Mouse (Mus musculus) spleen, adult 2 months (tissue): ENCODE results near the gene 2610507B11Rik. TPM values are rescaled to one million over a fixed set of nuclear protein-coding genes. Genes with fewer than 3 reads are reported as not detected.

Source experiments
- DNase-seq, 2 experiments: peaks; one replicate each; pipeline versions ENCODE4 v3.0.0 to v3.0.0-alpha.2; 2012 to 2021; ENCODE audit warnings: low spot score in 2 of 2, low read depth in 1 of 2
- H3K27ac ChIP-seq: fragments of 200-500 bp; 2 replicates; pipeline ENCODE4 v1.5.1; 2012; ENCODE audit warnings: low read length, inconsistent platforms; ENCODE audit not compliant: insufficient read depth
- H3K27me3 ChIP-seq: fragments of 200-500 bp; 2 replicates; pipeline ENCODE4 v1.6.1; 2012; ENCODE audit warnings: mild to moderate bottlenecking, moderate library complexity, low read length, inconsistent platforms; ENCODE audit not compliant: control insufficient read depth, insufficient read depth
- H3K36me3 ChIP-seq: fragments of 200-500 bp; 2 replicates; pipeline ENCODE4 v1.6.1; 2012; ENCODE audit warnings: mild to moderate bottlenecking, low read length, inconsistent platforms; ENCODE audit not compliant: control insufficient read depth, insufficient read depth
- H3K4me1 ChIP-seq: fragments of 200-500 bp; 2 replicates; pipeline ENCODE4 v1.6.1; 2011; ENCODE audit warnings: inconsistent platforms; ENCODE audit not compliant: control insufficient read depth, insufficient read depth, insufficient read length
- H3K4me3 ChIP-seq: fragments of 200-500 bp; 2 replicates; pipeline ENCODE4 v1.5.1; 2011; ENCODE audit warnings: mild to moderate bottlenecking, inconsistent platforms; ENCODE audit not compliant: insufficient read depth, insufficient read length; ENCODE audit errors: extremely low read depth
- CTCF ChIP-seq: fragments of 200-500 bp; IDR thresholded peaks from 2 replicates; pipeline ENCODE4 v1.5.1; 2011; ENCODE audit warnings: mild to moderate bottlenecking, inconsistent platforms; ENCODE audit not compliant: insufficient read depth, insufficient read length, insufficient replicate concordance; ENCODE audit errors: extremely low read depth
- POLR2A ChIP-seq: fragments of 200-500 bp; IDR thresholded peaks from 2 replicates; pipeline ENCODE4 v1.6.1; 2011; ENCODE audit warnings: low read depth, low read length, inconsistent platforms
- WGBS: fragments of 180-500 bp; shearing (Covaris S2); methylation state at CpG from one replicate; pipeline ENCODE4 v1.1.7; 2018; 5-methylcytosine and 5-hydroxymethylcytosine counted together
- polyA plus RNA-seq: library from polyadenylated mRNA; depleted of rRNA; stranded (reverse); fragments of >200 nt; gene quantifications from 2 replicates; pipeline ENCODE4 v1.2.3, GENCODE M21; 2012

The 2610507B11Rik gene
- polyA plus RNA-seq, 1 experiment, result 41.4 TPM

GRCm38 (mm10) chr11:78289146-78289763, 27.7 kb downstream of the 2610507B11Rik start:
- no peak for TF ChIP-seq CTCF
- TF ChIP-seq POLR2A, result no peak

GRCm38 (mm10) chr11:78290654-78291053, 29.1 kb downstream of the 2610507B11Rik start, which contains the start of gene BC030499:
BC030499 (plus strand) TSS chr11:78290841.
- TF ChIP-seq CTCF (no peak), POLR2A (no peak)
- no peaks in the 10 kb centered on the region for H3K4me1 ChIP-seq
- no peaks in the 10 kb centered on the region for H3K27me3 ChIP-seq
- H3K36me3 ChIP-seq, result peaks cover 40% of the 10 kb centered on the region
- DNase-seq, result no peak
- no peak within 1 kb of the TSS for H3K27ac ChIP-seq
- no peak within 1 kb of the TSS for H3K4me3 ChIP-seq
- WGBS, result 96% methylated on average over 4 of the region's 4 CpGs

More at GRCm38 (mm10) chr11:78289146-78289763, 27.7 kb downstream of the 2610507B11Rik start:
- WGBS, result 94% methylated on average over 7 of the region's 7 CpGs
- H3K27me3 ChIP-seq, result no peaks in the 10 kb centered on the region
- no peak overlapping the region for H3K4me3 ChIP-seq
- peaks cover 51% of the 10 kb centered on the region for H3K36me3 ChIP-seq
- no peaks in the 10 kb centered on the region for H3K4me1 ChIP-seq
- no peak overlapping the region for H3K27ac ChIP-seq
- DNase-seq, result no peak

- TF ChIP-seq CTCF, result no peak
- TF ChIP-seq POLR2A, result no peak
- Histone ChIP-seq H3K4me1 (no peaks in the 10 kb centered on the region), H3K36me3 (peaks cover 13% of the 10 kb centered on the region), H3K27me3 (no peaks in the 10 kb centered on the region), H3K27ac (no peak overlapping the region), H3K4me3 (no peak overlapping the region)
- no peak for DNase-seq
- 93% methylated on average over 6 of the region's 6 CpGs for WGBS
Measured at GRCm38 (mm10) chr11:78294585-78294984, 33.0 kb downstream of the 2610507B11Rik start.

- 69% methylated on average over 7 of the region's 7 CpGs for WGBS
- no peaks in the 10 kb centered on the region for H3K4me1 ChIP-seq
- no peak overlapping the region for H3K27ac ChIP-seq
- TF ChIP-seq CTCF, result no peak
- TF ChIP-seq POLR2A, result no peak
- H3K27me3 ChIP-seq, result no peaks in the 10 kb centered on the region
- no peak for DNase-seq
- no peaks in the 10 kb centered on the region for H3K36me3 ChIP-seq
- H3K4me3 ChIP-seq, result peak overlapping the region; percentile 32; the same call in 1 of the 2 replicates
Measured at GRCm38 (mm10) chr11:78300917-78301316, 39.4 kb downstream of the 2610507B11Rik start.

- no peaks in the 10 kb centered on the region for H3K4me1 ChIP-seq
- no peak for TF ChIP-seq POLR2A
- TF ChIP-seq CTCF, result no peak
- peak within 1 kb of the TSS; percentile 66 for H3K4me3 ChIP-seq
- H3K36me3 ChIP-seq, result no peaks in the 10 kb centered on the region
- peak; percentile 65 to 86 for DNase-seq
- no peaks in the 10 kb centered on the region for H3K27me3 ChIP-seq
- no peak within 1 kb of the TSS for H3K27ac ChIP-seq
- under 1% methylated on average over 49 of the region's 49 CpGs for WGBS
Measured at GRCm38 (mm10) chr11:78301357-78302084, 40.0 kb downstream of the 2610507B11Rik start, which contains the start of gene Spag5. Spag5 (plus strand) TSS chr11:78301529.

GRCm38 (mm10) chr11:78305272-78305671, 43.7 kb downstream of the 2610507B11Rik start:
- no peaks in the 10 kb centered on the region for H3K36me3 ChIP-seq
- no peaks in the 10 kb centered on the region for H3K27me3 ChIP-seq
- no peaks in the 10 kb centered on the region for H3K4me1 ChIP-seq
- no peak for DNase-seq
- no peak overlapping the region for H3K4me3 ChIP-seq
- TF ChIP-seq CTCF, result no peak
- TF ChIP-seq POLR2A, result no peak
- 96% methylated on average over 4 of the region's 4 CpGs for WGBS
- H3K27ac ChIP-seq, result no peak overlapping the region
